Mouse (Mus musculus) intestine, embryonic 15.5 days (tissue): ENCODE data around the gene Nrl. TPM values are rescaled to one million over a fixed set of nuclear protein-coding genes. Genes with fewer than 3 reads are reported as not detected.
A peak's percentile ranks its signal among the peaks of the same experiment; 100 is the strongest.

Experiments
- ATAC-seq: fragments of 200-750 bp; cut with Nextera tagmentation; 2 replicates; pipeline ENCODE4 v1.8.0; 2017; ENCODE audit warnings: moderate TSS enrichment, moderate library complexity
- H3K27ac ChIP-seq: fragments of 300-500 bp; sonication (generic); 2 replicates; pipeline ENCODE4 v1.5.1; 2015; ENCODE audit warnings: mild to moderate bottlenecking, inconsistent platforms
- H3K27me3 ChIP-seq: fragments of 300-500 bp; sonication (generic); replicated peaks from 2 replicates; pipeline ENCODE4 v1.6.1; 2015; ENCODE audit warnings: inconsistent platforms
- H3K36me3 ChIP-seq: fragments of 300-500 bp; sonication (generic); 2 replicates; pipeline ENCODE4 v1.6.1; 2015; ENCODE audit warnings: inconsistent platforms
- H3K4me1 ChIP-seq: fragments of 300-500 bp; sonication (generic); replicated peaks from 2 replicates; pipeline ENCODE4 v1.6.1; 2015; ENCODE audit warnings: inconsistent platforms
- H3K4me2 ChIP-seq: fragments of 300-500 bp; sonication (generic); replicated peaks from 2 replicates; pipeline ENCODE4 v1.6.1; 2015; ENCODE audit warnings: mild to moderate bottlenecking, inconsistent platforms
- H3K4me3 ChIP-seq: fragments of 300-500 bp; sonication (generic); replicated peaks from 2 replicates; pipeline ENCODE4 v1.5.1; 2015; ENCODE audit warnings: inconsistent platforms
- H3K9ac ChIP-seq: fragments of 300-500 bp; sonication (generic); 2 replicates; pipeline ENCODE4 v1.6.1; 2015; ENCODE audit warnings: inconsistent platforms
- H3K9me3 ChIP-seq: fragments of 300-500 bp; sonication (generic); 2 replicates; pipeline ENCODE4 v1.6.1; 2016; ENCODE audit warnings: inconsistent platforms
- WGBS: fragments of 180-500 bp; shearing (Covaris S2); methylation state at CpG from one replicate; pipeline ENCODE4 v1.1.7; 2015; 5-methylcytosine and 5-hydroxymethylcytosine counted together
- polyA plus RNA-seq: library from polyadenylated mRNA; unstranded; fragments of >200 nt; fragmentation: Nextera tagmentation; extraction: Ambion mirVana; gene quantifications from 2 replicates; pipeline ENCODE4 v1.2.1, GENCODE M21; 2015

Gene Nrl
- polyA plus RNA-seq, 1 experiment from 2014 or later: not detected

GRCm38 (mm10) chr14:55470806-55471205, 54.0 kb downstream of the Nrl start:
- WGBS: 4% methylated on average over 10 of the region's 10 CpGs
- H3K4me2 ChIP-seq: peak overlapping the region; percentile 0
- no peak for ATAC-seq

GRCm38 (mm10) chr14:55469821-55470220, 55.0 kb downstream of the Nrl start:
- Histone ChIP-seq H3K4me2 (no peak overlapping the region), H3K4me1 (no peaks in the 10 kb centered on the region), H3K9me3 (no peaks in the 10 kb centered on the region), H3K27me3 (no peaks in the 10 kb centered on the region), H3K9ac (no peak overlapping the region), H3K4me3 (no peak overlapping the region), H3K36me3 (no peaks in the 10 kb centered on the region), H3K27ac (peak overlapping the region; percentile 42; the same call in 1 of the 2 replicates)
- ATAC-seq: peak; percentile 42
- WGBS: 47% methylated on average over 6 of the region's 6 CpGs

More at GRCm38 (mm10) chr14:55470806-55471205, 54.0 kb downstream of the Nrl start:
- no peak overlapping the region for H3K9ac ChIP-seq
- H3K9me3 ChIP-seq: no peaks in the 10 kb centered on the region
- H3K4me1 ChIP-seq: no peaks in the 10 kb centered on the region
- no peaks in the 10 kb centered on the region for H3K36me3 ChIP-seq
- H3K27ac ChIP-seq: no peak overlapping the region
- no peak overlapping the region for H3K4me3 ChIP-seq
- H3K27me3 ChIP-seq: no peaks in the 10 kb centered on the region

GRCm38 (mm10) chr14:55469041-55469440, 55.7 kb downstream of the Nrl start:
- Histone ChIP-seq H3K9ac (no peak overlapping the region), H3K27ac (peak overlapping the region; percentile 63; the same call in 1 of the 2 replicates), H3K4me2 (no peak overlapping the region), H3K27me3 (no peaks in the 10 kb centered on the region), H3K36me3 (no peaks in the 10 kb centered on the region), H3K9me3 (no peaks in the 10 kb centered on the region), H3K4me1 (no peaks in the 10 kb centered on the region), H3K4me3 (no peak overlapping the region)
- 45% methylated on average over 2 of the region's 2 CpGs for WGBS
- peak; percentile 76 for ATAC-seq

Other genes with a start within 250 kb of the Nrl start
- 137 and 139 TPM in 2 replicates for gene Dhrs4, start 46.2 kb downstream of the Nrl start, polyA plus RNA-seq
- 2.2 and 2.4 TPM in 2 replicates for gene Carmil3, start 34.3 kb downstream of the Nrl start, polyA plus RNA-seq
- 0.25 and 0.40 TPM in 2 replicates for gene Cpne6, start 14.5 kb downstream of the Nrl start, polyA plus RNA-seq
- 48.8 and 50.8 TPM in 2 replicates for gene Pck2, start 15.3 kb upstream of the Nrl start, polyA plus RNA-seq
- 72.8 and 86.2 TPM in 2 replicates for gene Dcaf11, start 35.0 kb upstream of the Nrl start, polyA plus RNA-seq
- 2.2 and 2.4 TPM in 2 replicates for gene A730061H03Rik, start 35.4 kb upstream of the Nrl start, polyA plus RNA-seq
- gene Fitm1, start 50.6 kb upstream of the Nrl start, polyA plus RNA-seq: 0.49 and 0.72 TPM in 2 replicates
- 197 and 207 TPM in 2 replicates for gene Psme1, start 53.1 kb upstream of the Nrl start, polyA plus RNA-seq
- gene Emc9, start 60.3 kb upstream of the Nrl start, polyA plus RNA-seq: 9.6 and 11.6 TPM in 2 replicates
- gene Psme2, start 66.1 kb upstream of the Nrl start, polyA plus RNA-seq: 343 and 366 TPM in 2 replicates
- gene Rnf31, start 66.7 kb upstream of the Nrl start, polyA plus RNA-seq: 15.7 and 16.3 TPM in 2 replicates
- 10.5 and 10.8 TPM in 2 replicates for gene Irf9, start 78.6 kb upstream of the Nrl start, polyA plus RNA-seq
- 8.2 and 10.5 TPM in 2 replicates for gene Rec8, start 93.1 kb upstream of the Nrl start, polyA plus RNA-seq
- gene Ipo4, start 111.0 kb upstream of the Nrl start, polyA plus RNA-seq: 63.8 and 72.8 TPM in 2 replicates
- 0.86 and 2.6 TPM in 2 replicates for gene Gm49378, start 112.9 kb upstream of the Nrl start, polyA plus RNA-seq
- 119 and 124 TPM in 2 replicates for gene Tm9sf1, start 118.8 kb upstream of the Nrl start, polyA plus RNA-seq
- 0.75 and 1.2 TPM in 2 replicates for gene Tssk4, start 125.2 kb upstream of the Nrl start, polyA plus RNA-seq
- 58.4 and 62.1 TPM in 2 replicates for gene Mdp1, start 135.5 kb upstream of the Nrl start, polyA plus RNA-seq
- gene Gmpr2, start 147.0 kb upstream of the Nrl start, polyA plus RNA-seq: 58.6 and 58.7 TPM in 2 replicates
- 510 and 527 TPM in 2 replicates for gene Nedd8, start 147.1 kb upstream of the Nrl start, polyA plus RNA-seq
- 35.8 and 38.7 TPM in 2 replicates for gene Tinf2, start 156.8 kb upstream of the Nrl start, polyA plus RNA-seq
- 1.1 and 1.2 TPM in 2 replicates for gene Tgm1, start 188.9 kb upstream of the Nrl start, polyA plus RNA-seq
- gene Rabggta, start 197.3 kb upstream of the Nrl start, polyA plus RNA-seq: 34.1 and 34.9 TPM in 2 replicates
- gene Dhrs1, start 220.7 kb upstream of the Nrl start, polyA plus RNA-seq: 99.4 and 117 TPM in 2 replicates
- 35.6 and 36.0 TPM in 2 replicates for gene Nop9, start 220.7 kb upstream of the Nrl start, polyA plus RNA-seq
- gene Cideb, start 233.5 kb upstream of the Nrl start, polyA plus RNA-seq: 52.7 and 63.5 TPM in 2 replicates
- 0.31 and 0.52 TPM in 2 replicates for gene Ltb4r2, start 236.4 kb upstream of the Nrl start, polyA plus RNA-seq
- 0.93 and 1.0 TPM in 2 replicates for gene Ltb4r1, start 241.0 kb upstream of the Nrl start, polyA plus RNA-seq